Mouse (Mus musculus) splenic B cell, adult 2 months (primary cell): ENCODE data around the gene Pnmt.

Source experiments
- DNase-seq: peaks from one replicate; pipeline ENCODE4 v3.0.0-alpha.2; 2011; ENCODE audit warnings: low read depth, low spot score
- H3K27me3 ChIP-seq: 2 replicates; pipeline ENCODE4 v1.6.1; 2012; ENCODE audit warnings: mild to moderate bottlenecking, low read length, moderate library complexity, mixed read lengths; ENCODE audit not compliant: control insufficient read depth, poor library complexity, insufficient read depth, severe bottlenecking
- H3K36me3 ChIP-seq: 2 replicates; pipeline ENCODE4 v1.6.1; 2012; ENCODE audit warnings: mild to moderate bottlenecking, low read length, moderate library complexity, mixed read lengths; ENCODE audit not compliant: control insufficient read depth, poor library complexity, insufficient read depth, severe bottlenecking

The Pnmt gene

GRCm38 (mm10) chr11:98385638-98386585, at the start of gene Pnmt:
Pnmt (plus strand) TSS chr11:98386450.
- no peaks in the 10 kb centered on the region for H3K27me3 ChIP-seq
- no peak for DNase-seq

GRCm38 (mm10) chr11:98338507-98338961, 47.7 kb upstream of the Pnmt start:
- no peak for DNase-seq
- Histone ChIP-seq H3K27me3 (no peaks in the 10 kb centered on the region), H3K36me3 (no peaks in the 10 kb centered on the region)

More at GRCm38 (mm10) chr11:98385638-98386585, at the start of gene Pnmt:
- no peaks in the 10 kb centered on the region for H3K36me3 ChIP-seq

DNA sequence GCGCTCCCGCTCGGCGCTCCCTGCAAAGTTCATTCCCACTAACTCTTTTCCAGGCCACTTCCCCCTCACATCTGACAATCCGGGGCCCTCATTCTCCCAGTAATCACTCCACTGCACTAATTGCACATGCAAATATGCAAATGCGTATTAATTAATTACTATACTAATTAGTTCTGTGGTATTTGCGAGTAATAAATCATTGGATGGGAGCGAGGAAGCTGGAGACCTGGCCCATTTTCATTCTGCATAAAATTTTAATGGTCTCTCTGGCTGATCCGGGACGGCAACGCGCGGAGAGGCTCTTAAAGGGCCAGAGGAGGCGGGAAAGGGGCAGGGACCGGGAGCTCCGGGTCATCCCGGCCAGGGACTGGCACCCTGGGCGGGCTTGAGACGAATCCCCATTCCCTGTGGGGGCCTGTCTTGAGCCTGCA, 47.2 kb upstream of the Pnmt start:
- no peaks in the 10 kb centered on the region for H3K27me3 ChIP-seq
- H3K36me3 ChIP-seq, result no peaks in the 10 kb centered on the region
- no peak for DNase-seq

DNA sequence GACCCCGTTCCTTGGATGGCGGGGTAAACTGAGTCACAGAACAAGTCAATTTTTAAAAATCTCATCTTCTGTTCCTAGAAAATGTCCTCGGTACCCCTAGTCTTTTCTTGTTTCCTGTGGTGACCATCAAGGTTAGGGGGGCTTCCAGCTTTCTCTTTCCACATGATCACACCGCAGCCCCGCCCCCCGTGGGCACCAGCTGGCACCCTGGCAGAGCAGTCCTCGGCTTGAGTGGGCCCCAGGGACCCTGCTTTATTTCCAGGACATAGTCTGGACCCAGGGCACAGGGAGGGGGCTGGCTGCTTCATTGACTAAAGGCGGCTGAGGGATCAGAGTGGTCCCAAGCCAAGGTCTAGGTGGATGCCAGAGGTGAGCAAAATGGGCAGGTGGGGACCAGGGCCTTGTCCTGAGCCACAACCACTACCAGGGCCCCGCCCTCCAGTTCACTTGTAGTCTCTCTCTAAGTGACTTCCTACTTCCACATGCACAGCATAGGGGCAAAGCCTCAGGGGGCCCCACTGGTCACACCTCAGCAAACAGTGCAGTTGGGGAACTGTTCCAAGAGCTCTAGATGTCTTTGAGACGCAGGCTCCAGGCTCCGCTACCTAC, 46.5 kb upstream of the Pnmt start:
- peak; percentile 70 for DNase-seq
- Histone ChIP-seq H3K36me3 (no peaks in the 10 kb centered on the region), H3K27me3 (no peaks in the 10 kb centered on the region)

DNA sequence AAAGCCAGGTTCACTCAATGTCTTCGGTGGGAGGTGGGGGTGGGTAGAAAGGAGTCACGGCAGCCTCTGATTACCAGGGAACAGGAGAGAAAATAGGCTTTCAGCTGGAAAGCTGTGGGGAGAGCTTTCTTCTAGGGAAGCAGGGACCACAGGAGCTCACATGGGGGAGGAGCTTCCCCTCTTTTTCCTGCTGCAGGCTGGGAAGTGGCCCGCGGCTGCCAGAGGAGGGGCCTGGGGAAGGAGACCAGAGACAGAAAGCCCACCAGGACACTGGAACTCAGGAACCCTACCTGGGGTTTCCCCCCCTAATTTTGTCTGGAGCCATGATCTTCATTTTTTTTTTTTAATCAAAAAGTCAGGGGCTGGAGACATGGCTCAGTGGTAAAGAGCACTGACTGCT, 45.7 kb upstream of the Pnmt start:
- H3K27me3 ChIP-seq, result no peaks in the 10 kb centered on the region
- DNase-seq, result no peak
- no peaks in the 10 kb centered on the region for H3K36me3 ChIP-seq

DNA sequence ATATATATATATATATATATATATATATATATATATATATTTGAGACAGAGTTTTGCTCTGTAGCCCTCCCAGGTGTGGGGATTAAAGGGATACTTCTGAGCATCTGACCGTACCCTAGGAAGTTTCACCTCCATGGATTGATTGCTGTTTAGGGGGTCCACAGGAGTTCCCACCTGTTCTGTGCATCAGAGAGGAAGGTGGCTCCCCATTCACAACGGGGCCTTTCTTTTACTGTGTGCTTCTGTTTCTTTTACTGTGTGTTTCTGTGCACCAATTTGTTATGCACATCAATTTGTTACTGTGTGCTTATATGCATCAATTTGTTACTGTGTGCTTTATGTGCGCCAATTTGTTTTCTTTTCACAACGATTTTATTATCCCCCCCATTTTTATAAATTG, 45.1 kb upstream of the Pnmt start:
- no peaks in the 10 kb centered on the region for H3K36me3 ChIP-seq
- no peak for DNase-seq
- H3K27me3 ChIP-seq, result no peaks in the 10 kb centered on the region

- DNase-seq, result peak; percentile 93
- H3K36me3 ChIP-seq, result no peaks in the 10 kb centered on the region
- H3K27me3 ChIP-seq, result no peaks in the 10 kb centered on the region
Measured at GRCm38 (mm10) chr11:98342000-98342945, 44.0 kb upstream of the Pnmt start.

GRCm38 (mm10) chr11:98345253-98345652, 41.0 kb upstream of the Pnmt start:
- Histone ChIP-seq H3K27me3 (peaks cover 2% of the 10 kb centered on the region; the same call in 1 of the 2 replicates), H3K36me3 (no peaks in the 10 kb centered on the region)
- peak; percentile 76 for DNase-seq

DNA sequence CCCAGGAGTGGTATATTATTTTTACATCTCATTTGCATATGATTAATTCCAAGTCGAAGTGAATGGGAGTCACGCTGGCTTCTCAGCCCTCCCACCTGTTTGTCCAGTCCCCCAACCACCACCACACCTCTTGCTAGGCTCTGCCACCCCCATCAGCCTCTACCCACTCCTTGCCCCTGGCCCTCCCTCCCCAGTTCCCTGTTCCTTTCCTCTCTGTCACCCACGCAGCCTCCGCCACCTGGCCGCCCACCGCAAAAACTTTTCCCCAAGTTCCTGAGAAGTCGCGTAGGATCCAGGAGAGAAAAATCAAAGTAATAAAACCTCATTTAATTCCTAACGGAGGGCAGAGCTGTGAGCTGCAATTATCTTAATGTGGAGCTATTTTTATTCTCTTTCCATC, 40.1 kb upstream of the Pnmt start:
- H3K36me3 ChIP-seq, result no peaks in the 10 kb centered on the region
- DNase-seq, result no peak
- peaks cover 2% of the 10 kb centered on the region; the same call in 1 of the 2 replicates for H3K27me3 ChIP-seq

GRCm38 (mm10) chr11:98347385-98348082, 38.7 kb upstream of the Pnmt start:
- DNase-seq, result no peak
- Histone ChIP-seq H3K36me3 (no peaks in the 10 kb centered on the region), H3K27me3 (peaks cover 2% of the 10 kb centered on the region; the same call in 1 of the 2 replicates)

GRCm38 (mm10) chr11:98348083-98348961, 37.9 kb upstream of the Pnmt start, which contains the start of gene Ppp1r1b:
Ppp1r1b (plus strand) TSS chr11:98348404.
- Histone ChIP-seq H3K27me3 (peaks cover 2% of the 10 kb centered on the region; the same call in 1 of the 2 replicates), H3K36me3 (no peaks in the 10 kb centered on the region)
- DNase-seq, result peak; percentile 48

DNA sequence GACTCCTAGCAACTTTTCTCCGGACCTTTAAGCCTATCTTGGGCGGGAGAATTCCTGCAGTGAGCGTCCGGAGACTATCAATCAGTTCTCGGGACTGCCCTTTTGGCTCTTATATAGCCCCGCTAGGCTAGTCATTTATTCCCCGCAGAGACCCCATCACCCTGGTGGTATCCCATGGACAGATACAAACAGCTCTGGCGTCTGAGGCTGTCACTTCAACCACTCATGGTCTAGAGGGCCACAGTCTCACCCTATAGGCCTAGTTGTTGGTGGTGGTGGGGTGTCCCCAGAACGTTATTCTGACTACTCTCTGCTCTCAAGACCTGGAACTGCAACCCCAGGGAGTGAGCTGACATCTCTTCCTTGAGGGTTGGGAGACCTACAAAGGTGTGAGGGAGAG, 36.9 kb upstream of the Pnmt start:
- no peaks in the 10 kb centered on the region for H3K36me3 ChIP-seq
- H3K27me3 ChIP-seq, result peaks cover 2% of the 10 kb centered on the region; the same call in 1 of the 2 replicates
- DNase-seq, result no peak
